Mouse (Mus musculus) embryonic fibroblast, embryonic 13.5 days (primary cell): ENCODE results near the gene Tex28. TPM values are rescaled to one million over a fixed set of nuclear protein-coding genes. Genes with fewer than 3 reads are reported as not detected.
"Not testable (repeated sequence)": the region's sequence is repeated elsewhere in the genome, so short reads cannot be mapped to it uniquely, and the experiment has no call there.

Source experiments
- H3K27ac ChIP-seq: 2 replicates; pipeline ENCODE4 v1.5.1; 2012; ENCODE audit warnings: low read length, control low read depth, inconsistent platforms; ENCODE audit not compliant: insufficient read depth
- H3K4me1 ChIP-seq: 2 replicates; pipeline ENCODE4 v1.6.1; 2011; ENCODE audit warnings: low read length; ENCODE audit not compliant: control insufficient read depth, insufficient read depth
- H3K4me3 ChIP-seq: 2 replicates; pipeline ENCODE4 v1.5.1; 2011; ENCODE audit warnings: mild to moderate bottlenecking, control low read depth, low read length; ENCODE audit not compliant: insufficient read depth
- CTCF ChIP-seq: IDR thresholded peaks from 2 replicates; pipeline ENCODE4 v1.5.1; 2011; ENCODE audit warnings: mild to moderate bottlenecking, control low read depth, low read length, moderate library complexity, borderline replicate concordance; ENCODE audit not compliant: insufficient read depth
- POLR2A ChIP-seq: IDR thresholded peaks from 2 replicates; pipeline ENCODE4 v1.6.1; 2011; ENCODE audit warnings: low read depth, mild to moderate bottlenecking, control low read depth, low read length, moderate library complexity
- polyA plus RNA-seq: library from polyadenylated mRNA; stranded (reverse); fragments of >200 nt; gene quantifications from 2 replicates; pipeline ENCODE4 v1.2.4, GENCODE M21; 2011; ENCODE audit warnings: low read depth; ENCODE audit not compliant: missing spikeins, insufficient read length

Tex28 gene
- polyA plus RNA-seq, result not detected in 2 replicates

- no peak for TF ChIP-seq CTCF
- TF ChIP-seq POLR2A, result no peak
- Histone ChIP-seq H3K4me3 (no peak within 1 kb of the TSS), H3K27ac (no peak within 1 kb of the TSS), H3K4me1 (no peaks in the 10 kb centered on the region)
These were observed at the start of gene Tex28 for GRCm38 (mm10) chrX:74167738-74168137. TSS of gene Tex28 (minus strand) at chrX:74167838.

GRCm38 (mm10) chrX:74203556-74203955 is 35.9 kb upstream of the Tex28 start:
- Histone ChIP-seq H3K4me3 (no peak overlapping the region), H3K27ac (peak overlapping the region; percentile 47; the same call in 1 of the 2 replicates), H3K4me1 (no peaks in the 10 kb centered on the region)
- TF ChIP-seq POLR2A (no peak), CTCF (no peak)

DNA sequence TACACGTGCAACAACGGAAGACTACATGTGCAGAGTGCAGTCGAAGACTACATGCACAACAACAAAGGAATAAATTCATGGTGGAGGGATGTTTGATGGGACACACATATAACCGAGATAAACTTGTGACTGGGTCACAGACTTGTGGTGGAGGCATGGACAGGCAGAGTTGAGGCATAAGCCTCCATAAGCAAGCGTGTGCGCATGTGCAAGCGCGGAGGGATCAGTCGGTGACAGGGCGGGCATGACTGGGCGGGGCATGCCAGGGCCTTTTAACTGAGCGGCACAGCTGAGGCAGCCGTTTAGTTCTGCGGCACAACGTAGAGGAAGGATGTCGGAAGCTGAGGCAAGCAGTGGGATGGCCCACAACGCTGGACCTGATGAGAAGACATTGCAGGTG is 9.3 kb upstream of the Tex28 start, which contains the start of gene Tktl1:
Gene Tktl1 (plus strand): TSS at position 301 of the 400 bp plus-strand sequence.
- H3K27ac ChIP-seq, result no peak within 1 kb of the TSS
- no peak for TF ChIP-seq CTCF
- TF ChIP-seq POLR2A, result no peak

DNA sequence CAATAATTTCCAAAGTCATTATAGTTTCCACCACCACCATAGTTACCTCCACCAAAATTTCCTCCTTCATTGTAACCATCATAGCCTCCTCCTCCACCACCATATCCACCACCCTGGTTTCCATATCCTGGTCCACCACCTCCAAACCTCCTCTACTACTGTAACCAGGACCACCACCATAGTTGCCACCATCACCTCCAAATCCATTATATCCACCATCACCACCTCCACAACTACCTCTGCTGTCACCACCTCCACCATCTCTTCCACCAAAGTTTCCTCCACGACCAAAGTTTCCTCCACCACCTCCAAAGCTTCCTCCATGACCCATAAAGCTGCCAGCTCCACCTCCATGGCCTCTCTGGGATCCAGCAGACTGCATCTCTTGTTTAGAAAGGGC is 32.4 kb downstream of the Tex28 start, which contains the start of gene Mecp2:
Gene Mecp2 (minus strand): TSS at position 101 of the 400 bp plus-strand sequence.
- not testable (repeated sequence) for H3K4me3 ChIP-seq, H3K4me1 ChIP-seq, H3K27ac ChIP-seq

More for the DNA sequence above, 9.3 kb upstream of the Tex28 start, which contains the start of gene Tktl1:
- H3K4me1 ChIP-seq, result no peaks in the 10 kb centered on the region
- H3K4me3 ChIP-seq, result no peak within 1 kb of the TSS

DNA sequence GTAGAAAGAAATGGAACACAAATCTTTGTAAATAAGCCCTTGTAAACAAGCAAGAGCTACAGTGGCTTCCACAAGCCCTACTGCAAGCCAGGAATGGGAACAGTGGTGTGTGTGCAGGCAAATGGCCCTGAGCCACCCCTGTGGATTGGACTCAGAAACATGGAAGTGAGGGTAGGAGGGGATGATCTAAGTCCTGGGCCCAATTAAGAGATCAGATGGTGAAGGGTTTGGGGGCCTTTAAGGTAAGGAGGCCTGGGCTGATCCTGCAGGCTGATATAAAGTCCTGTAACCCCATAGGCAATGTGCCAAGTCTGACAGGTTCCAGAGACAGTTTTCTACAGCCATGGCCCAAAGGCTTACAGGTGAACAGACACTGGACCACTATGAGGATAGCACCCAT is 40.5 kb downstream of the Tex28 start, which contains the start of gene Opn1mw:
Gene Opn1mw (plus strand): TSS at position 301 of the 400 bp plus-strand sequence.
- Histone ChIP-seq H3K4me3 (no peak within 1 kb of the TSS), H3K27ac (no peak within 1 kb of the TSS), H3K4me1 (no peaks in the 10 kb centered on the region)
- TF ChIP-seq POLR2A (no peak), CTCF (no peak)

DNA sequence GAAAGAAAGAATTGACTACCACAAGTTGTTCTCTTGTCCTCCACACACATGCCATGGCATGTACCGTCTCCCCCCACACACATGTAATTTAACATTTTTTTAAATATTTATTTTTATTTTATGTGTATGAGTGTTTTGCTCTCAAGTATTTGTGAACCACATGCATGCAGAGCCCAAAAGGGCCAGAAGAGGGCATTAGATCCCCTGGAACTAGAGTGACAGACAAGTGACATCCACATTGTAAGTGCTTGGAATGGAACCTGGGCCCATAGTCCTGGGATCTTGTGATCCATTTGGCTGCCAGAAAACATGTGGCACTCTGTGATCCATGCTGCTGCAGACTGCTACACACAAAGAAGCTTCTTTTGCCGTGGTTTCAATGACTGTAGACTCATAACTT is 42.7 kb downstream of the Tex28 start:
- TF ChIP-seq POLR2A, result no peak
- no peak for TF ChIP-seq CTCF
- no peaks in the 10 kb centered on the region for H3K4me1 ChIP-seq
- H3K27ac ChIP-seq, result no peak overlapping the region
- no peak overlapping the region for H3K4me3 ChIP-seq

DNA sequence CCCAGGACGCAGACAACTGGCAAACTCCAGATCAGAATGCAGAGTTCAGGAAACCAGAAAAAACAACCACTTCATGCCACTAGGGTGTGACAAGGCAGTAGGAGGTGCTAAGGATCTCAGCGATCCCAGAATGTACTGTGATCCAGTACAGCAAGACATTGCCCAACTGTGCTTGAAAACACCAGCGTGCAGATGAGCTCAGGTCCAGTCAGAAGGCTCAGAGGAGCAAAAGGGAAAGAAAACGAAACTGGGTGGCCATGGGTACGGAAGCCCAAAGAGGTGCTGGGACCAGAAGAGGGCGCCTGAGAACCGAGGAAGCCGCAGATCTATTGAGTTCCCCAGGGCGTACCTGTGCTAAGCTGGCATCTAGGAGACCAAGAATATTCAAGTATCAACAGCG is 52.1 kb downstream of the Tex28 start:
- Histone ChIP-seq H3K27ac (no peak overlapping the region), H3K4me1 (no peaks in the 10 kb centered on the region), H3K4me3 (no peak overlapping the region)
- TF ChIP-seq CTCF (peak; percentile 13; the same call in 1 of the 2 replicates), POLR2A (no peak)

GRCm38 (mm10) chrX:74114036-74114435 is 53.6 kb downstream of the Tex28 start:
- H3K27ac ChIP-seq, result no peak overlapping the region
- TF ChIP-seq CTCF (no peak), POLR2A (no peak)
- H3K4me3 ChIP-seq, result no peak overlapping the region
- no peaks in the 10 kb centered on the region for H3K4me1 ChIP-seq

- TF ChIP-seq POLR2A (no peak), CTCF (no peak)
- H3K4me1 ChIP-seq, result no peaks in the 10 kb centered on the region
- H3K27ac ChIP-seq, result no peak overlapping the region
- H3K4me3 ChIP-seq, result no peak overlapping the region
These were observed 58.9 kb downstream of the Tex28 start for GRCm38 (mm10) chrX:74108747-74109146.

DNA sequence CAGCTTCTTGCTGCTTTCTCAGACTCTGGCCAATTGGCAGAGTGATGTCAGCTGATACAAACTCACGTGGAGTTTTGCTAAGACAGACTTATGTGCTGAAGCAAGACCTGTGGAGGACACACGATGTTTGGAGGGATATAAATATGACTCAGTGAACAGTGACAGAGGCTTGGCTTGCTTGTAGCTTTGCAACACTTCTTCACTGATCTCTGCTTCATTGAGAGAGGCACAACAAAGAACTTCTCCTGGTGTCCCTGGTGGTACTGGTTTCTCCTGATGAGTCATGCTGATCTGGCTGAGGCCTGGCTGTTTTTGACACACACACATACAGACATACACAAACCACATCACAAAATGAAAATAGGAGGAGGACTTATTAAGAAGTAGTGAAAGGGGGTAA is 61.7 kb downstream of the Tex28 start:
- TF ChIP-seq POLR2A, result no peak
- TF ChIP-seq CTCF, result no peak
- Histone ChIP-seq H3K4me3 (no peak overlapping the region), H3K27ac (no peak overlapping the region), H3K4me1 (no peaks in the 10 kb centered on the region)
